Mouse (Mus musculus) regulatory T cell (primary cell): ENCODE data around the gene Tbca.

Source experiments
- in situ Hi-C: fragments of 300-600 bp; cut with MboI, MseI; formaldehyde crosslinking; loops from one replicate; pipeline ENCODE4 v1.15.1; 2025; ENCODE audit warnings: high pct_unique_total_duplicates

Tbca gene

GRCm38 (mm10) chr13:94877991-94878745 is 89.5 kb downstream of the Tbca start:
- in situ Hi-C loops: no loop called here

- in situ Hi-C loops: no loop called here
Observed at GRCm38 (mm10) chr13:94881201-94881600, 92.5 kb downstream of the Tbca start.

- in situ Hi-C loops: no loop called here
Observed at GRCm38 (mm10) chr13:94882221-94882620, 93.5 kb downstream of the Tbca start.

- in situ Hi-C loops: no loop called here
Observed at GRCm38 (mm10) chr13:94882711-94883145, 94.0 kb downstream of the Tbca start.

- in situ Hi-C loops: no loop called here
Observed at GRCm38 (mm10) chr13:94883163-94883965, 94.7 kb downstream of the Tbca start.

- in situ Hi-C loops: no loop called here
Observed at GRCm38 (mm10) chr13:94883966-94884960, 95.6 kb downstream of the Tbca start.

- in situ Hi-C loops: no loop called here
Observed at GRCm38 (mm10) chr13:94885291-94886235, 96.9 kb downstream of the Tbca start.
